Mouse (Mus musculus): ENCODE measurements around the gene Mboat2.

Gene Mboat2

DNA sequence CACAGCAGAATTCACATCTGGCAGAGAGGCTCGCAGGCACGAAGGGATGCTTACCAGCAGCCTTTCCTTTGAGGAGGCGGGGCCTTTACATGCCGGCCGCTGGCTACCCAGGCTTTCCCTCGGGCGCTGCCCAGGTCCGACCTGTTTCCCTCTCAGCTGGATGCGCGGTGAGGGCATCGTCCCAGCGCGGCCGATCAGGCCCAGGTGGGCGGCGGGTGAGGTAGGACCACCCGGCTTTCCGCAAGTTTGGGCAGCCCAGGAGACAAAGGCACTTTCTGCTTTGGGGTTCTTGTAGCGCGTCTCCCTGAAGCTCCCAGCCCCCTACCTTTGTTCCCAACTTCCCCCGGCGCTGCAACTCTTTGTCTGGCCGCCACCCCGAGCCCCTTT, at the start of gene Mboat2:
Mboat2 (plus strand) TSS at position 114 of the 387 bp plus-strand sequence.
- DNase-seq (ENCODE audit: low read depth) = peak; percentile 46

DNA sequence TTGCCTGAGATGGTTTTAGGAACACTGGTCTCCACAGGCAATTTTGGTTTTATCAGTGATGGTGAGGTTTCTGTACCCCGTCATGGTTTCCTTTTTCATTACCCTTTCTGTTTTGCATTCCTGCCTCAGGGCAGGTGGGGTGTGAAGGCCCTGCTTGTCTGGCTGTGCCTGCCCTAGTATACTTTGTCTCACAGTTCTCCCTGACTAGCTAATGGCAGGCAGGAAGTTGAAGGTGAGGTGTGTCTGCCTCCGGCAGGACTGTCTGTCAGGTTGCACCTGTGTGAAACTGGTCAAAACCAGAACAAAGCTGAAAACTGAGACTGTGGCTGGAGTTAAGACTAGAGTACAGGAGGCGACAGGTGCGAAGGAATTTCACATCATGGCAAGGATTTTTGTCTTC, 46.9 kb upstream of the Mboat2 start:
- DNase-seq (ENCODE audit: low read depth) = no peak

DNA sequence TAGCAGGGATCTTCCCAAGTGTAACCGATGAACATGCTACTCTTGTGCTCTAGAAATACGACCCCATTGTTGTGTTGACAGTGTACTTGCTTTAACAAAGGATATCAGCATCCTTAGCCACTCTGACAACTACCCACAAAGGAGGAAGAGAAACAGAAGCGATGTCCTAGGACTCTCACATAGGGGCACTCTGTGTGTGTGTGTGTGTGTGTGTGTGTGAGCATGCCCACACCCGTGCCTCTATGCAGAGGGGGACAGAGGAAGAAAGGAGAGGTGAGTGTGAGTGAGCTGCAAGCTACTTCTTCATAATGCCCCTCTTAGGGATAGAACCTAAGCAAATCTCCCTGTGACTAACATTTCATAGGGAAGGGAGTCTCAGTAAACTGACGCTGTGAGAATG, 44.8 kb upstream of the Mboat2 start:
- DNase-seq (ENCODE audit: low read depth) = no peak

DNA sequence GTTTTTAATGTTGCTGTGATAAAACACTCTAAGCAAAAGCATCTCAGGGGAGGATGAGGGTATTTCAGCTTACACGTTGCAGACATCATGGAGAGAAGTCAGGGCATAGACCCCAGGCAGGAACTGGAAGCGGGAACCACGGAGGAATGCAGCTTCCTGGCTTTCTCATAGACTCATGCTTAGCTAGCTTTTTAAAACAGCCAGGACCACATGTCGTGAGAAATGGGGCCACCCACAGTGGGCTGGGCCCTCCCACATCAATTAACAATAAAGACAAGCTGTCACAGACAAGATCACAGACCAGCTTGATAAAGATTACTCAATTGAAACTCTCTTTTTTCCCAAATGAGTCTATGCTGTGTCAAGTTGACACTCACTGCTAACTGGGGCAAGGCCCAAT, 44.4 kb upstream of the Mboat2 start:
- DNase-seq (ENCODE audit: low read depth) = no peak

DNA sequence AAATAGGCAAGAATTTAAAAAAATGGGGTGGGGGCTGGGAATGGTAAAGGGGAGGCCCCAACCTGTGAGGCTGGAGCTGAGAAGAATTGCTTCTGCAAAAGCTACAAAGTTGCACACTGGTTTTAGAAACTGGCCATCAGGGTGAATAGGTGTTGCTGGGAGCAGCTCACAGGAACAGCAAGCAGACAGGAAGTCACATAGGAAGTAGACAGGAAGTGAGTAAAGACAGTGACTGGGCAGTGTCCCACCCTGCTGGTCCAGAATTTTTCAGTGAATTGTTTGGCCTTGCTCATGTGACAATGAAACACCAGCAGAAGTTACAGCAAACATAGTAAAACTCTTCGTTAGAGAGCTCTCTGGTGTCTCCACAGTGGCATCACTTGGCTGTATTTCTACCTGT, 41.0 kb upstream of the Mboat2 start:
- DNase-seq (ENCODE audit: low read depth) = no peak

DNA sequence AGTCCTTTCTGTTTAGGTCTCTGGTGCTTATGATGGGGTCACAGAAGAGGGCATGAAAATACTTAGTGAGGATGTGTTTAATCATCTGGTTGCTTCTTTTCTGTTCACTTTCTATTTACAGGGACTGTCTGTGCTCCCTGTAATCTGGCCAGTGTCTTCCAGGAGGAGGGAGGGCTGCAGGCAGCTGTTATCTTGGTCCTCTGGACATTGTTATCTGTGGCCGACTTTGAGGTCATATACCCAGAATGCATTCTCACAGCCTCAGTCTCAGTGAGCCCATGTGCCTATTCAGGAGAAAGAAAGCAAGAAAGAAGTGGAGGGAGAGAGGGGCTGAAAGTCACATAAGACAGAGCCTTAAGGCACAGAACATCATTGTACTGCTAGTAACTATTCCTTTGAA, 19.4 kb upstream of the Mboat2 start:
- DNase-seq (ENCODE audit: low read depth) = no peak

DNA sequence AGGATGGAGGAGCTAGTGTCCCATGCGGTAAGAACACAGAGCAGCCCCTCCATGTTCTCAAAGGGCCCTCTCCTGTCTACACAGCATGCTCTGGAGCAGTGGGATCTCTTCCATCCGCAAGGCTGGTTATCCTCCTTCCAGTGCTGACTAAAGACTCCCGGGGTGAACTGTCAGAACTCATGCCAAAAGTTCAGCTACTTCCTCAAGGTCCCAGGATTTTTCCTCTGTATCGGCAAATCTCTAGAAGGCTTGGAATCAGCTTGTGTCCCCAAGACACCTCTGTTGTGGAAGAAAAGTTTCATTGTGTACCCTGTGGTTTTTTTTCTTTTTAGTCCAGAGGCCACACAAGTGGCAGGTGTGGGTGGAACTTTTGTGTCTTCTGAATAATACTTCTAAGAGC, 18.8 kb upstream of the Mboat2 start:
- no peak for DNase-seq (ENCODE audit: low read depth)

DNA sequence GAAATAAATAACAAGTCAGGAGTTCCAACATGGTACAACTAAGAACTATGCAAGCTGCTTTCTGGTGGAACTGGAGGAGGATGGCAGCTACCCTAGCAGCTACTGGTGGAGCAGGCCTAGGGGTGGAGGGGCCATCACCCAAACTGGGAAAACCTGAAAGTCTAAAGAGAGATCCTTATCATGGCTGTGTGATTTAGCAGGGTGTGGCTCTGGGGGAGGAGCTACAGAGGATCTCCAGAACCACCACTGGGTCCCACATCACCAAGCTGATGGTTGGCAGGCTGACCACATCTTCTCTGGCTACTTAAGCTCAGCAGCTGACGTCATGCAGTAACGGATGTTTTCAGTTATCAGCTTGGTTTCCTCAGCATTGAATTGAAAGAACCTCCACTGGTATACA, 7.8 kb upstream of the Mboat2 start:
- DNase-seq (ENCODE audit: low read depth) = peak; percentile 59

DNA sequence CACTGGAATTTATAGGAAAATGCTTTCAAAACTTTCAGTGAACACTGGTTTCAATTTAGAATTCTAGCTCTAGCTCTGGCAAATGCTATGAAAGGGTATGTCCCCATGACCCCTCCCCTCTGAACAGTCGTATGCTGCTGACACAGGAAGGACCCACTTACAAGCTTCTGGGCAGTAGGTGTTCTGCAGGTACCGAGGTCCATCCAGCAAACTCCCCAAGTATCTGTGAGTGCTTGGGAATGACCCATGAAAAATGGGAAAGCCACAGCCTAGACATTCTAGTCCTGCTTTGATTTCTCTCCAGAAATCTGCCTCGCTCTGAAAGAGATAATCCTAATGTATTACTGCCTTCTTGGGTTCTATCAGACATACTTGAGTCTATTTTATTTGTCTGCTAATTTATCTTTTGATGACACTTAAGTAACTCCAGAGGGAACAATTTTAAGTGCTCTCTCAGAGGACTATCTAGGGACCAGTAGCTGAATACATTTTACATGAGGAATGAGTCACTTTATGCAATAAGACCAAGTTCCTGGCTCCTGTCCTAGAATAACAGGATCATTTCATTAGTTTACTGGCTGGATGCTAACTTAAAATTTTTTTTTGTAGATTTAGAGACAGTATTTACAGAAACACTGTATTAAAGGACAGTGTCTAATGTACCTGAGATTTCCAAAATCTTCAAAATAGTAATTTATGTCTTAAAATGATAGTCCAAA, 6.9 kb upstream of the Mboat2 start:
- DNase-seq (ENCODE audit: low read depth) = no peak

DNA sequence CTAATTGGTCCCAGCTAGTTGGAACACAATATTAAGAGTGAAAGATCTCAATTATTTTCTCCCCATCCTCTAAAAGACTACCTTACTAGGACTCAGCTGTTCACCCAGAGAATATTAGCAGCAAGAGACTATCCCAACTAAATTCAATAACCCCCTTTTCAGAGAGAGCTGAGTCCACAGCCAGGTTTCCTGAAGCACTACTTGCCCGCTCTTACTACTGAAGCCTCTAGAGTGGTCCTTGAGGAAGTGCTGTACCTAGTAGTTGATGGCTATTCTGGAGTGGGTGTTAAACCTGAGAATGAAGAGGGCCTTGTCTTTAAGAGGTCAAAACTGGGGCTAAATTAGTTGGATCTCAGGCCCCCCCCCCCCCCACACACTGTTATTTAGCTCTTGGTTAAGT, 593 bp upstream of the Mboat2 start:
- DNase-seq (ENCODE audit: low read depth) = no peak

DNA sequence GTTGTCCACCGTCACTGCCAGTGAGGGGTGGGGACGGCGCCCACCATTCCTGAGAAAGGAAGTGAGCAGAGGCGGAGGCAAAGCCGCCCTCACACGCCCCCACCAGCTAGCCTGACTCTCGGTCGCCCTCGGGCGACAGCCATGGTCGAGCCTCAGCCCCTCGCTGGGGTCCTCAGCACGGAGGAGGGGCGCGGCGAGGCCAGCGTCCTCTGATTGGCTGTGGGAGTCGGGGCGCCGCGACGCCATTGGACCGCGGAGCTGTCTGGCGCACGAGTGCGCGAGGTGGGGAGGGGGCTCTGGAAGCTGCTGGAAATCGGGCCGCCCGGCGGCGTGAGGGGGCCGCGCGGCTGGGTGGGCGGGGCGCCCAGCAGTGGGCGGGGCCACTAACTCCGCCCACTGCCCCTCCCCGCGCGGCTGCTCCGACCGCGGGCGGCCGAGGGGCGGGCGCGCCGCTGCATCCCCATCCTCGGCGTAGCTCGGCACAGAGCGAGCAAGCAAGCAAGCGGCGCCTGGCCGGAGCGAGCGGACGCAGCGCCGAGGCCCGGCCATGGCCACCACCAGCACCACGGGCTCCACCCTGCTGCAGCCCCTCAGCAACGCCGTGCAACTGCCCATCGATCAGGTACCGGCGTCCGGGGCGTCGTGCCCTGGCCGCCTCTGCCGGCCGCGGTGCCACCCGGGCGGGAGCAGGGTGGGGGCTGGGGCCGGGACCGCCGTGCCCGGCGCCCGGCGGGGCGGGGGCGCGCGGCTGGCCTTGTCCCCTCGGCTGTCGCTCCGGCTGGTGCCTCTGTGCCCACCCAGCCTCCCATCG, 679 bp downstream of the Mboat2 start:
- peak; percentile 71 for DNase-seq (ENCODE audit: low read depth)

DNA sequence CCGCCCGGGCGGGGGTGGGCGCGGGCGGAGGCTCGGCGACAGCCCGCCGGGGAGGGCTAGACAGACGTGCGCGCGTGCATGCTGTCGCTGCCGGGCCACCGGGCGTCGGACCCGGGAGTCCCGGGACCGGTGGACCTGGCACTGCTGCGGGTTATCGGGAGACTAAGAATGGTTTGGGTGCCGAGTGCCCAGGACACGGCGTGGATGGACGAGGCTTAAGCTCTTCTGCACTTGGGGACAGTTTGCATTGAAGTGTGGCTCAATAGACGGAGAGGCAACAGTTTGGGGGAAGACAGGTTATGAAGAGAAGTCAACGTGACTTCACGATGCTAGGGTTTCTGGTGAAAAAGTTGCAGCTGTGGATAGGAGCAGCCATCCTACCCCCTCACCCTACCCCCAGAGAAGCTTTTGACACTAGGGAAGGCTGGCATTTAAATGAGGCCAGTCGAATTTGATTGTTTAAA, 1.3 kb downstream of the Mboat2 start:
- DNase-seq (ENCODE audit: low read depth) = peak; percentile 29

DNA sequence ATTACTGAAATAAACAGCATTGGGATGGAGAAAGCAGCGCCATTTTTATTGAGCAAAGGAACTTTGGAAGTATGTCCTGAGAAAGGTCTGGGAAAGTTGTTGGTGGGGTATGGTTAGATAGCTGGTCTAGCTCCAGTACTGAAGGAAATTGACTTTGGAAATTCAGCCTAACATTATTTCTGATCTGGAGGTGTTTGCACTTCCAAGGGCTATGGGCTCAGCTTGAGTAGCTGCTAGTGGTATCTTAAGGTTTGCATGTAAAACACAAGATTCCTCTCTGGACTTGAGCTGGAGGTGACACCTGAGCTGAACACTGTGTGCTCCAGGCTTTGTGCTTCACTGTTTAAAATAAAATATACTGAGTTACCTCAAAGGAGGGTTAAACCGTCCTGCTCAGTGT, 1.8 kb downstream of the Mboat2 start:
- no peak for DNase-seq (ENCODE audit: low read depth)

DNA sequence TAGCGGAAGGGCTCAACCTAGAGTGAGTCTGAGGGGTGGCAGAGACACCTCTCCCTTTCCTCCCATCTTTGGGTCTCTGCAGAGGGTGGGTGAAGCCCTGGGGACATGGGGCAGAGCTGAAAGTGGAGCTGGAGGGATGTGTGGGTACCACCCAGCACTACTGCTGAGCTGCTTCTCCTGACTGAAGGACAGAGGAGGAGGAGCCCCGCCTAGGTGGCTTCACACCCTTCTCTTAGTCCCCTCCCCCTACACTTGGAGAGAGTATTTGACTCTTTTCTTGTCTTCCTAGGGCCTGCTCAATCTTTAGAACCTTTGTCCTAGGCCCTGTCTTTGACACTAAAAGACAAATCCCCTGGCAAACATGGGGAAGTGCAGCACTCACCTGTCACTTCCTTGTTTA, 7.3 kb downstream of the Mboat2 start:
- no peak for DNase-seq (ENCODE audit: low read depth)

DNA sequence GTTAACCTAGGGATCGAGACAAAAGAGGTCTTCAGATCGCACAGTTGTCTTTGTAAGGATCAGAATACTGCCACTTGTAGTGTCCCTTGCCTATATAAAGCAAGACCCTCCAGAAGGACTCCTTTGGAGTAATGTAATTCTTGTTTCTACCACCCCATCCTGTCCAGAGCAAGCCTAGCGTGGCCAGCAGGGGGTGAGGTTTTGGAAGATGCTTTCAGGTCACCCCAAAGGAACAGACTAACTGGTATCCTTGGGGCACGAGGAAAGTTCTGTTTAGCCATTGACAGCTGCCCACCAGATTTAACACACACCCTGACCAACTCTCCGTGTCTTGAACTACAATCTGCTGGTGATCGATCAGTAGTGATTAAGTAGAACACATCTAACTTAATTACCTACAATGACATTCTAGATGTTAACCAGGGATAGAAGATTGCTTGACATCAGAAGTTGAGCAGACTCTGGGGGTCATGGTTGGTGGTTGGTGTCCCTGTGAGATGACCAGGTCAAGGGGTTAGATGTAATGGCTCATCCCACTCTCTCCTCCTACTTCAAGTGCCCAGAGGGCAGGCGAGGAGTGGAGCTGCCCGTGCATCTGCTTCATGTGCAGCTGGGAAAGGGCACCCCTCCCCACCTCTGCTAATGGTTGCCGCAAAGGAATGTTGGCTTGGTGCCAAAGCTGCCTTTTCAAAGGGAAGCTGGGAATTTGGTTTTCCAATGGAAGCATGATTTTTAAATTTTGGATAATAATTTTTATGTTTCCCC, 10.6 kb downstream of the Mboat2 start:
- DNase-seq (ENCODE audit: low read depth) = no peak

DNA sequence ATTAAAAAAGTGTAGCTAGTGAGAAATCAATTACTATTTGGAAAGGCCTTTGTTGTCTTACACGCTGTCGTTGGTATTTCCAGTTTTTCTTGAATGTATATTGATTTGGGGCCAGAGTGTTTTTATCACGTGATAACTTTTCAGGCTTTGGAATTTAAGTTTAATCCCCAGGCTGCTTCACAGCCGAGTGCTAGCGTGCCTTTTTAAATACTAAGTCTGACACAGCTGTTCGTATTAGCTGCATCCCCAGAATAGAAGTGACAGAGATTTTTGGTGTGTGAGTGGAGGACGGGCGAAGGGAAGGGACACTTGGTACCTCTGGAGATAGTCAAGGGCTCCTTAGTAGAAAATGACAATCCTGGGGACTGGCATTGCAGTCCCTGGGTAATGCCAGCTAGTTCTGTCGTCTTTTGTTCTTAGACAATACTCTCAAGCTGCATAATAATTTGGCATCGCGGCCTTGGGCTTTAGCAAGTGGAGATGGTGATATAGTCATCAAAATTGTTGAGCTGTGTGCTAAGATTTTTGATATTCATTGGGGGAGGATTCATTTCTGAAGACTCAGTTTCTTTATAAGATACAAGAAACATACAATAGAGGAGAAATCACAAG, 11.7 kb downstream of the Mboat2 start:
- DNase-seq (ENCODE audit: low read depth) = no peak

DNA sequence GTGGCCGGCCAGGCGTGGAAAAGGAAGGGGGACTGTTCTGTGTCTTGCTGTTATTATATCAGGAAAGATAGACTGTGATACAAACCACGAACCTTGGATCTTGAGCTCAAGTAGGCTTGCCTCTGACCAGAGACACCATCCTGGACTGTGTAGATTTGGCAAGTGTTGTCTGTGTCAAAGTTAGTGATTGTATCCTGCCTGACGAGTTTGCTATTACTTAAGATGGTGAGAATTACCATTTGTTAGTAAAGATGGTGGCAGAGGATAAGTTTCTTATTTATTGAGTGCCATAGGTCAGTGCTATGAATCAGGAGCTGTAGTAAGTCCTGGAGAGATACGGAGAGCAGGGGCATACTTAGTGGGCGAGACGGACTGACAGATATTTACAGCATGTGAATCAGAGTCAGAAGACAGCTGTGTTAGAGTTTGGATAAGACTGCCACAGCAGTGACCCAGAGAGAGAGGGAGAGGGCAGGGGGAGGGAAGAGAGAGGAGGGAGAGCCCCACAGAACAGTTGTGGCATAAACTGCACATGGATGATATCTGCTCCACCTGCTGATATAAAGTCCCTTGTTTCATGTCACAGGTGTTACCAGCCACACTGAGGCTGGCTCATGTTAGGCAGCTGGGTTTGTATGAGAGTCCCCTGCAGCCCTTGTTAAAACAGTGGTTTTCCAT, 12.9 kb downstream of the Mboat2 start:
- no peak for DNase-seq (ENCODE audit: low read depth)

DNA sequence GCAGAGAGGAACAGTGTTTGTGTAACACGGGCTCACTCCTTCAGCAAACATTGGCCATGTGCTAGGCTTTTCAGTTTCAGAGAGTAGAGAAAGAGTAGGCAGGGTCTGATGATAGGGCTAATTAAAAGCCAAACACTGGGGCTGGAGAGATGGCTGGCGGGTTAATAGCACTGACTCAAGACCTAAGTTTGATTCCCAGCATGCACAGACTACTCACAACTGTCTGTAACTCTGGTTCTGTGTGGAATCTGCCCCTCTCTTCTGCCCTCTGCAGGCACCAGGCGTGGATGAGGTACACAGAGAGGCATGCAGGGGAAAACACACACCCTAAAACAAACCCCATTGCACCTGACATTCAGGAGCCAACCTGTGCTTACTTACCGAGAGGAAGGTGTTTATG, 14.7 kb downstream of the Mboat2 start:
- DNase-seq (ENCODE audit: low read depth) = no peak

DNA sequence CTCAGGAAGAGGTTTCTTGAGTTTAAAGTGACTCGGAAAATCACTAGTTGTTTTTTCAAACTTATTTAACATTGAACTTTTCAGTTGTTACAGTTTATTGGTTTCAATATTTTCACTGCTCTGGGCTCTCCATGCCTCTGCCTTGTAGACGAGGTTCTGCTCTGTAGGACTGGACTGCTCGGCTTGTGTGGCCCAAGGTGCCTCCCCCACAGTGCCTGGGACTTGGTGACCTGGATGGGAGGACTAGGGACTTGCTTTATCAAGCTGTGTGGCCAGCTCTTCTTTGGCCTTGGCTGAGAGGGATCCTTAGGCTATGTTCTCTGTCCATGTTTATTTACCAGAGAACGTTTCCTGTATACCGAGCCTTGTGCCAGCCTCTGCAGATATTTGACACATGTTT, 17.4 kb downstream of the Mboat2 start:
- no peak for DNase-seq (ENCODE audit: low read depth)

DNA sequence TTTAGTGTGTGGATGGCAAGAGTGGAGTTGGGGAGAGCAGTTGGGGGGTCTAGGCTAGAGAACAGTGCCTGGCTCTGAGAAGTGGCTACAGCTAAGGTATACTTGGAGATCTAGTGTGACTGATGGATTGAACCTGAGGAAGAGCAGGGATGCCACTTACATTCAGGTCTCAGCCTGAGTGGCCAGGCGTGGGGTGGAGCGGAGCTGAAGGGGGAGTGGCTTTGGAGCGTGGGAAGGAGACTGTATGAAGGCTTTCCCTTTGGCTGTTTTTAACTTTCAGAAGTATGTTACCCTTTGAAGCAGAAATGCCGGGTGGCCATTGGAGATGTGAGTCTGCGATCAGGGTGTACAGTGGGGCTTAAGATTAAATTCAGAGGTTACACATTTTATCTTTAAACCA, 26.7 kb downstream of the Mboat2 start:
- no peak for DNase-seq (ENCODE audit: low read depth)

DNA sequence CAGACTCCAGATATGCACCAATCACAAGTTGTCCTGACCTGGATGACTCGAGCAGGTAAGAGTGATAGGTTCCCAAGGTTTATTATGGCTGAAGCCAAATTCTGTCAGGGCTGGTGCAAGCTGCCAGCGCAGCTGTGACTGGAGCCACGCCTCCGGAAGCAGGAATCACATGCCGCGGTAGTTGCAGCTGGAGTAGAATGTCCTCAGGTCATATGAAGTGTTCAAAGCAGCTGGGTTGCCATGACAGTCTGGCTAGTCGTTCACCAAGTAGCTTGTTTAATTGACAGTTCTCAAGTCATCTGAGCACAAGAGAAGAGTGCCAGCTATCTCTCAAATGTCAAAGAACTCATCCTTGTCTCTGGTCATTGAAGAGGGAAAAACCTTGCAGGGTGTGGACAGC, 28.7 kb downstream of the Mboat2 start:
- DNase-seq (ENCODE audit: low read depth) = no peak

DNA sequence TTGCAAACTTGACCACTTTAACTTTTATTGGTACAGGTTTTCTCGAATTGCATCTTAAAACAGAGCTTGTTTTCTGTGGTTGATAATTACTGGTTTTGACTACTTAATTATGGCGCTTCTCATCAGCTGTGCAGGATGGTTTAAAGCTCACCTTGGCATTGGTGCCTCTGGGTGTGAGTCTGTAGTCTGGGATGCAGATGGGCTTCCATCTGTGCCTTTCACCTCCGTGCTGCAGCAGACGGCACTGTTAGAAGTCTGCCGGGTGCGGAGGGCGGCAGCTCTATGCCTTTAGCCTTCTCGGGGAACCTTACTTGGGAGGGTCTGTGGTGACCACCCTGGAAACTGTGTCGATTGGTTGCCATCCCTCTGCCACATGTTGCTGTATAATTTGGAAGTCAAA, 29.8 kb downstream of the Mboat2 start:
- no peak for DNase-seq (ENCODE audit: low read depth)

Data from induced T-regulatory cell, adult 2 months (primary cell).